Mouse (Mus musculus) liver, embryonic 13.5 days (tissue): Measurements from ENCODE around the gene Nectin1. TPM values are rescaled to one million over a fixed set of nuclear protein-coding genes. Genes with fewer than 3 reads are reported as not detected.

Experiments used
- ATAC-seq: fragments of 200-750 bp; cut with Nextera tagmentation; 2 replicates; pipeline ENCODE4 v1.8.0; 2017; ENCODE audit warnings: low read depth, mild to moderate bottlenecking, moderate number of reproducible peaks, moderate library complexity
- DNase-seq: peaks from one replicate; pipeline ENCODE4 v3.0.0; 2022
- H3K27ac ChIP-seq: fragments of 300-500 bp; sonication (generic); 2 replicates; pipeline ENCODE4 v1.5.1; 2015; ENCODE audit warnings: moderate library complexity, mild to moderate bottlenecking, inconsistent platforms
- H3K27me3 ChIP-seq: fragments of 300-500 bp; sonication (generic); 2 replicates; pipeline ENCODE4 v1.6.1; 2015; ENCODE audit warnings: mild to moderate bottlenecking, inconsistent platforms
- H3K36me3 ChIP-seq: fragments of 300-500 bp; sonication (generic); 2 replicates; pipeline ENCODE4 v1.6.1; 2015; ENCODE audit warnings: mild to moderate bottlenecking, inconsistent platforms
- H3K4me1 ChIP-seq: fragments of 300-500 bp; sonication (generic); replicated peaks from 2 replicates; pipeline ENCODE4 v1.6.1; 2015; ENCODE audit warnings: inconsistent platforms
- H3K4me2 ChIP-seq: fragments of 300-500 bp; sonication (generic); 2 replicates; pipeline ENCODE4 v1.6.1; 2015; ENCODE audit warnings: inconsistent platforms, mild to moderate bottlenecking, moderate library complexity
- H3K4me3 ChIP-seq: fragments of 300-500 bp; sonication (generic); replicated peaks from 2 replicates; pipeline ENCODE4 v1.5.1; 2015; ENCODE audit warnings: mild to moderate bottlenecking, inconsistent platforms
- H3K9ac ChIP-seq: fragments of 300-500 bp; sonication (generic); 2 replicates; pipeline ENCODE4 v1.6.1; 2015; ENCODE audit warnings: mild to moderate bottlenecking, inconsistent platforms
- H3K9me3 ChIP-seq: fragments of 300-500 bp; sonication (generic); replicated peaks from 2 replicates; pipeline ENCODE4 v1.6.1; 2016; ENCODE audit warnings: inconsistent platforms
- WGBS: fragments of 180-500 bp; shearing (Covaris S2); methylation state at CpG from one replicate; pipeline ENCODE4 v1.1.7; 2015; ENCODE audit not compliant: insufficient replicate concordance; 5-methylcytosine and 5-hydroxymethylcytosine counted together
- polyA plus RNA-seq: library from polyadenylated mRNA; unstranded; fragments of >200 nt; fragmentation: Nextera tagmentation; extraction: Ambion mirVana; gene quantifications from 2 replicates; pipeline ENCODE4 v1.2.1, GENCODE M21; 2015

The Nectin1 gene
- polyA plus RNA-seq: 1.2 and 1.3 TPM in 2 replicates

DNA sequence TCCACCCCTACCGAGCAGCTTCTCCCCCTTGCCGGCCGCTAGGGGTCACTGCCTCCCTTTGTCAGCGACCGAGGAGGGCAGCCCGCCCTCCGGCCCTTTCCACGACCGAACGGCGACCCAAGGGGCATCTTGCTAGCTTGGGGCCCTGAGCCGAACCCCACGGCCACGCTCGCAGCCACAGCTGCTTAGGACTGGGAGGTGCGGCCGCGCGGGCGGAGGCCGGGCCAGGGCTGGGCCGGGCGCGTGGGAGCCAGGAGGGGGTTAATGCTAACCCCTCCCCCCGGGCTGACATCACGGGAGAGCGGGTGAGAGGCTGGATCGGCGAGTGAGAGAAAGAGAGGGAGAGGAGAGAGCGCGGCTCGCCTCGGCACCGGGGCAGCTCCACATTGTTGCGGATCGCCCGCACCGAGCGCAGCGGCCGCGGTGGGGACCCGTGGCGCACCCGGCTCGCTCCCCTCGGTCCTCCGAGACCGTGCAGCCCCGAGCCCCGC is at the start of gene Nectin1:
Nectin1 (plus strand) TSS at position 338 of the 491 bp plus-strand sequence.
- Histone ChIP-seq H3K9ac (peak within 1 kb of the TSS; percentile 72), H3K9me3 (no peaks in the 10 kb centered on the region), H3K36me3 (no peaks in the 10 kb centered on the region), H3K4me3 (peak within 1 kb of the TSS; percentile 65), H3K4me1 (peaks cover 26% of the 10 kb centered on the region), H3K4me2 (peak within 1 kb of the TSS; percentile 76), H3K27me3 (peaks cover 51% of the 10 kb centered on the region), H3K27ac (peak within 1 kb of the TSS; percentile 73)
- ATAC-seq (peak; percentile 80), DNase-seq (peak; percentile 43)
- under 1% methylated on average over 50 of the region's 51 CpGs for WGBS

DNA sequence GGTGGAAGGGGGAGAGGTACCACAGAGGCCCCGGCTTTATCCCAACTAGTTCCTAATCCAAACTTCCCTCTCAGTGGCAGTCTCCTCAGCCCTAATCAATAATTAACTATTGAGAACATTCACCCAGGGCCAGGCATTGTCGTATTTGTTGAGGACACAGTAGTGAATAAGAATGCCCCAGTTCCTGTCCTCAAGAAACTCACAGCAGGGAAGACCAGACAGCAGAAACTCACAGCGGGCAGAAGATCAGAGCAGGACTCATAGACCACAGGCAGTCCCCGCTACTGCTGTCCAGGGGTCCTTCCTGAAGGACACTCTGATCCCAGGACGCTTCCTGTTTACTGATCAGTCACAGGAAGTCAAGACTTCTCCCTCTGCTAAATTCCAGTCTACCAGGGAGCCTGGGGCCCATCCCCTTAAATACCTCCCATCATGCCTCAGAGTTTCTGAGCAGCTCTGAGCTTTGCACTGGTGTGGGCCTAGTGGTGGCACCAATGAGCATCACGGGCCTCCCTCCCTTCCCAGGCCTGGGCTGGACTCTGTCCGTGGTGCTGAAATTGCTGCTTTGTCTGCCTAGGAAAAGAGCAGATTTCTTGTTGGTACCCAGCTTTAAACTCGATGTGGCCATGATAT is 45.6 kb upstream of the Nectin1 start:
- Histone ChIP-seq H3K9me3 (no peaks in the 10 kb centered on the region), H3K4me3 (no peak overlapping the region), H3K27ac (no peak overlapping the region), H3K9ac (no peak overlapping the region), H3K27me3 (no peaks in the 10 kb centered on the region), H3K36me3 (no peaks in the 10 kb centered on the region), H3K4me2 (no peak overlapping the region), H3K4me1 (no peaks in the 10 kb centered on the region; the same call in 1 of the 2 replicates)
- 10% methylated on average over 8 of the region's 8 CpGs for WGBS
- peak; percentile 19 for DNase-seq
- no peak; the same call in 1 of the 2 replicates for ATAC-seq

DNA sequence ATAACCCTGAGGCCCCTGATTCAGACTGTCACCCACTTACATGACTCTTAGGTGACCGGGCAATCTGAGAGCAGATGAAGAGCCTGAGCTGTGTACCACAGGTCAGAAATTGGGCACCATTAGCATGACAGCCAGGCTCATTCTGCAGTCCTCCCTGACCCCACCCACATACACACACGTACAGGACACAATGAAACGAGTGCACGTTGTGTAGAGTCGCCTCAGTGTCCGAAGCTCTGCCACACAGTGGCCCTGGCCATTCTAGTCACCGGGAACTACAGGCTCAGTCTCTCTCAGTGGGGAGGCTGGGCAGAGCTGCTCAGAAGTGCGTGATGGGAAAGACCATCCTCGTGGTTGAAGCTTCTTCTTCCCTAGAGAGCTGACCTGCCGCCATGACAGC is 44.9 kb upstream of the Nectin1 start:
- no peak overlapping the region for H3K4me2 ChIP-seq
- 75% methylated on average over 10 of the region's 10 CpGs for WGBS

DNA sequence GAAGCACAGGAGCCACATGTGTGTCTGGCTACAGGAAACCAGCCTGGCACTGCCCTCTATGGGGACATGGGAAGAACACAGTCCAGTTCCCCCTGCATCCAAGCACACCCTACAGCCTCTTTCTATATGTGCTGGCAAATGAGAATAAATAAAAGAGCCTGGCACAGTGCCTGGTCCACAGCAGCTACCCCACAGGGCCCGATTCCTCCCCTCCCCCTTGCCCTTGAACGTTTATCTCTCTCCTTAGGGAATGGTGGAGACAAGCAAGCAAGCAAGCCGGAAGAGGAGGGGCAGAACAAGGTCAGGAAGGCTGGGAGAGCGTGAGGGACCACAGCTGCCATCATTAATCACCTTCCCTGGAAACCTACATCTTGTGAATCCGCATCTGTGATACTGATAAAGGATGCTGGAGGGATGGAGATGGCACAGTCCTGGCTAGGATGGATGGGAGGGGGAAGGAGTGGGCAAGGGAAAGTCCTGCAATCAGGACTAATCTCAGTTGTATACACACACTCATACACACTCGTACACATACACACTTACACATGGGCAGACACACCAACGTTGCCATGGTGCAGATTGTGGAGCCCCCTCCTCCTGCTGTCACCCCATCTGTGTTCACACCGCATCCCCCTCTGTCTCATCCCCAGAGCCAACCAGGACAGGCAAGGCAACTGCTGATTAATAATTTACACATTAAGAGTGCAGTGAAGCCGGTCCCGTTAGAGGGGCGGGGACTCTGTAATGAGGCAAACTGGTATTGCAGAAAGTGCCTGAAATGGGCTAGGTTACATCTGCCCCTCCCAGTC is 44.2 kb upstream of the Nectin1 start:
- H3K4me3 ChIP-seq: no peak overlapping the region
- H3K27ac ChIP-seq: no peak overlapping the region
- no peaks in the 10 kb centered on the region for H3K36me3 ChIP-seq
- DNase-seq (no peak), ATAC-seq (no peak)
- 56% methylated on average over 11 of the region's 11 CpGs for WGBS
- H3K27me3 ChIP-seq: no peaks in the 10 kb centered on the region
- H3K9me3 ChIP-seq: no peaks in the 10 kb centered on the region
- no peaks in the 10 kb centered on the region; the same call in 1 of the 2 replicates for H3K4me1 ChIP-seq
- no peak overlapping the region for H3K4me2 ChIP-seq
- no peak overlapping the region for H3K9ac ChIP-seq

More for the DNA sequence above, 44.9 kb upstream of the Nectin1 start:
- H3K27me3 ChIP-seq: no peaks in the 10 kb centered on the region
- no peak overlapping the region for H3K9ac ChIP-seq
- no peaks in the 10 kb centered on the region for H3K36me3 ChIP-seq
- H3K4me1 ChIP-seq: no peaks in the 10 kb centered on the region; the same call in 1 of the 2 replicates
- ATAC-seq (no peak), DNase-seq (no peak)
- H3K27ac ChIP-seq: no peak overlapping the region
- no peak overlapping the region for H3K4me3 ChIP-seq
- no peaks in the 10 kb centered on the region for H3K9me3 ChIP-seq

GRCm38 (mm10) chr9:43700226-43700579 is 43.6 kb upstream of the Nectin1 start:
- Histone ChIP-seq H3K27ac (no peak overlapping the region), H3K4me1 (no peaks in the 10 kb centered on the region; the same call in 1 of the 2 replicates), H3K9ac (no peak overlapping the region), H3K4me2 (no peak overlapping the region), H3K9me3 (no peaks in the 10 kb centered on the region), H3K4me3 (no peak overlapping the region), H3K36me3 (no peaks in the 10 kb centered on the region), H3K27me3 (no peaks in the 10 kb centered on the region)
- 55% methylated on average over 3 of the region's 3 CpGs for WGBS
- no peak for DNase-seq
- ATAC-seq: no peak

DNA sequence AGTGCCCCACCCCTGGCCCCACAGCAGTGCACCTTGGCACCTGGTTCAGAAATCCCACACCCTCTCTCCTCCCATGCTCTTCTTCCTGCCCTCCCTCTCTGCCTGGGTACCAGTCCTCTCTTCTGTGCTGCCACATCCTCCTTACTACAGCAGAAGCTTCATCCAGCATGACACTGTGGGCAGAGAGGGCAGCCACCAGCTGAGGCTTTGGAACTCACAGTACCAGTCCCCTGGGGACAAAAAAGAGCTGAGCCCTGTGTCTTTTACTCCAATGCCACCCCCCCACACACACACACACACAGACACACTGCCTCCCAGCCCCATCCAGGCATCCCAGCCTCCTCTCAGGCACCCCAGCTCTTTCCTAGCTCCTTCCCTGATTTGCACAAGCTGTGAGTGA is 42.0 kb upstream of the Nectin1 start:
- no peak overlapping the region for H3K4me2 ChIP-seq
- no peak overlapping the region for H3K4me3 ChIP-seq
- no peak overlapping the region for H3K27ac ChIP-seq
- no peak for DNase-seq
- H3K9me3 ChIP-seq: no peaks in the 10 kb centered on the region
- no peak overlapping the region for H3K9ac ChIP-seq
- ATAC-seq: no peak
- no peaks in the 10 kb centered on the region for H3K27me3 ChIP-seq
- no peaks in the 10 kb centered on the region for H3K36me3 ChIP-seq
- H3K4me1 ChIP-seq: no peaks in the 10 kb centered on the region; the same call in 1 of the 2 replicates

DNA sequence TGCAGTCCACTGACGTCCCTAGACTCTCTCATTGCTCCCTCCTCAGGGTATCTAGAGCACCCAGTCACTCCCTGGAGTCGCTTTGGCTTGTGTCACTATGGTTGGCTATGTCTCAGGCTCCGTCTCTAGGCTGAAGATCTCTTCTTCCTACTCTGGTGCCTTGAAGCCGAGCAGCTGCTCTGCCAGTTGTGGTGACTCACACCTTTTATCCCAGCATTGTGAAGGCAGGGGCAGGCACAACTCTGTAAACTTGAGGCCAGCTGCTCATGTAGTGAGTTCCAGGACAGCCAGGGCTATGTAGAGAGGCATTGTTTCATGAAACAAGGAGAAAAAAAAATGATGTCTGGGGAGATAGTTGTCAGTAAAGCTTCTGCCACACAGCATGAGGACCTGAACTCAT is 36.2 kb upstream of the Nectin1 start:
- Histone ChIP-seq H3K4me1 (no peaks in the 10 kb centered on the region), H3K27ac (no peak overlapping the region), H3K4me3 (no peak overlapping the region), H3K9me3 (no peaks in the 10 kb centered on the region), H3K4me2 (no peak overlapping the region), H3K27me3 (no peaks in the 10 kb centered on the region), H3K9ac (no peak overlapping the region), H3K36me3 (no peaks in the 10 kb centered on the region)
- DNase-seq: no peak
- no peak for ATAC-seq
- WGBS: 43% methylated on average over 4 of the region's 4 CpGs

- H3K27ac ChIP-seq: no peak overlapping the region
- no peak overlapping the region for H3K4me2 ChIP-seq
- no peak for ATAC-seq
- H3K4me3 ChIP-seq: no peak overlapping the region
- H3K4me1 ChIP-seq: no peaks in the 10 kb centered on the region
- WGBS: 72% methylated on average over 2 of the region's 2 CpGs
- DNase-seq: no peak
- no peaks in the 10 kb centered on the region for H3K9me3 ChIP-seq
- H3K36me3 ChIP-seq: no peaks in the 10 kb centered on the region
- no peaks in the 10 kb centered on the region for H3K27me3 ChIP-seq
- no peak overlapping the region for H3K9ac ChIP-seq
Observed at GRCm38 (mm10) chr9:43708715-43709114, 35.1 kb upstream of the Nectin1 start.

DNA sequence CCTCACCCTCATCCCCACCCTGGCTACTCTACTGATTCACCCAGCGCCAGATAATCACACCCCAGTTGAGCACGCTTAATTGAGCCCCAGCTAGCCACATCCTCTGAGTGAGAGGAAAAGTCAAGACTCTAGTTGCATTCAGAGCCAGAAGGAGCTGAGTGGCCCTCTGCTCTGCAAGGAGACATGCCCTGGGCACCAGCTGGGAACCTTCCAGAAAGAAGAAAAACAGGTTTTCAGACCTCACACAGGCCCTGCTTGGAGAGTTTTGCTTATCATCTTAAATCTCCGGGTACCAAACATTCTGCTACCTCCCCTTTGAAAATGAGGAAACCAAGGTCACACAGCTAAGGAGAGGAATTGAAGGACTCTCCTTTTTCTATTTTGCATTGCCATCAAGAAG is 30.4 kb upstream of the Nectin1 start:
- DNase-seq: no peak
- H3K4me1 ChIP-seq: no peaks in the 10 kb centered on the region
- H3K27me3 ChIP-seq: no peaks in the 10 kb centered on the region
- H3K4me2 ChIP-seq: no peak overlapping the region
- 46% methylated on average over 3 of the region's 3 CpGs for WGBS
- H3K27ac ChIP-seq: no peak overlapping the region
- no peak overlapping the region for H3K9ac ChIP-seq
- no peak overlapping the region for H3K4me3 ChIP-seq
- no peaks in the 10 kb centered on the region for H3K36me3 ChIP-seq
- no peaks in the 10 kb centered on the region for H3K9me3 ChIP-seq
- no peak for ATAC-seq

DNA sequence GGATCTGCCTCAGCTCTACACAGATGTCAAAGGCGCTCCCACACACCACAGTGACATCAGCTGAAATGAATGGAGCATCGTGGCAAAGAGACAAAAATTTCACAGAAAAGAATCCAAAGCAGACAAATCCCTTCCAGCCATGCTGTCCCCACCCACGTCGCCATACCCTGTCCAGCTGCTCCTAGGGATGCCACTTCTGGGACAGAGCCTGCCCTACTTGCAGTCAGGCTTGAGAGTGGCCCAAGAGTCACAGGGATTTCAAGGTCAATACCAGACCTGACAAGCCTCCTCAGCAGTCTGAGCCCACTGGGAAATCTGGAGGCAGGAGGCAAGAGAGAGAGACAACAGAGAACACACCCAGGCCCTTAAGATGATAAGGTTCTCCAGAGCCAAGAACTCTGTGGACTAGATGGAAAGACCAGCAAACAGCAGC is 24.4 kb upstream of the Nectin1 start:
- no peak overlapping the region for H3K4me2 ChIP-seq
- DNase-seq: no peak
- H3K27me3 ChIP-seq: no peaks in the 10 kb centered on the region
- H3K9ac ChIP-seq: no peak overlapping the region
- no peaks in the 10 kb centered on the region for H3K4me1 ChIP-seq
- no peak overlapping the region for H3K27ac ChIP-seq
- WGBS: 60% methylated on average over 4 of the region's 4 CpGs
- ATAC-seq: no peak
- no peaks in the 10 kb centered on the region for H3K9me3 ChIP-seq
- H3K4me3 ChIP-seq: no peak overlapping the region
- H3K36me3 ChIP-seq: no peaks in the 10 kb centered on the region

- no peaks in the 10 kb centered on the region for H3K9me3 ChIP-seq
- no peak overlapping the region for H3K9ac ChIP-seq
- no peaks in the 10 kb centered on the region for H3K36me3 ChIP-seq
- WGBS: 21% methylated on average over 1 of the region's 1 CpGs
- no peaks in the 10 kb centered on the region for H3K27me3 ChIP-seq
- ATAC-seq (no peak), DNase-seq (no peak)
- no peak overlapping the region for H3K4me3 ChIP-seq
- H3K4me2 ChIP-seq: no peak overlapping the region
- no peak overlapping the region for H3K27ac ChIP-seq
- H3K4me1 ChIP-seq: no peaks in the 10 kb centered on the region
Observed at GRCm38 (mm10) chr9:43720046-43720445, 23.7 kb upstream of the Nectin1 start.
